Mouse (Mus musculus): ENCODE data around the gene B3gnt4. TPM values are rescaled to one million over a fixed set of nuclear protein-coding genes. Genes with fewer than 3 reads are reported as not detected.

The B3gnt4 gene
- not detected for total RNA-seq (2023)

GRCm38 (mm10) chr5:123510160-123510559 is at the start of gene B3gnt4:
Gene B3gnt4, plus strand, starts transcription at chr5:123510460.

DNA sequence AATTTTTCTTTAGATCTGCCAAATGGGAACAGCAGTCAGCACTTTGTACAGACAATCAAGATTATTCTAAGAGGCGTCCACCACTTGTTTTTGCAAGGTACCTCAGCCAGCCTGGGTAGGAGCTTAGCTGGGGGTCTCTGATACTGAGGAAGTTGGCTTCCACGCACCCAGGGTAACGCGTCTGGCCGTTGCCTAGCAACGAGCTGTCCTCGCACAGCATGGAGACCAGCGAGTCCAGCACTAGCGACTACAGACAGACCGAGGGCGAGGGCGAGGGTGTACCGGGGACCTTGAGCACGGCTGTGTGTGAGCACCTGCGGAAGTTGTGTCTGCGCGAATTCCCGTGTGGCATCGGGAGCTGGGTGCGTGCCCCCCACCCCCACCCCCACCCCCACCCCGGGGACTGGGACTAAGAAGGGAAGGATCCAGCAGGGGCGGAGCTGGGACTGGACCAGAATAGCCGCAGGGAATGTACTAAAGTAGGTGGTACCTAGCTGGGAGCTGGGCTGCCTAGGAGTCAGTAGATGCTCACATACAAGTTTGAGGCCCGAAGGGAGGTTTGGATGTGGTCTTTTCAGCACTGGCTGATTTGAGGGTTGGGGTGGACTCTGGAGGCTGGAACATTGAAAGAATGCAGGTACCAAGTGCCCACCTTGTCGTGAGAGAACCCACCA is 21.0 kb upstream of the B3gnt4 start, which contains the start of the genes Lrrc43 and Il31:
Gene Lrrc43, plus strand, starts transcription at position 194 of the 674 bp plus-strand sequence.
Gene Il31, minus strand, starts transcription at position 378 of the 674 bp plus-strand sequence.

GRCm38 (mm10) chr5:123523692-123524392 is 13.6 kb downstream of the B3gnt4 start, which contains the start of gene Diablo:
Gene Diablo, minus strand, starts transcription at chr5:123524176.

GRCm38 (mm10) chr5:123525281-123525680 is 15.0 kb downstream of the B3gnt4 start, which contains the start of gene Gm49027:
Gene Gm49027, minus strand, starts transcription at chr5:123525488.

Other genes starting within 250 kb of the B3gnt4 start
- 18.7 TPM for gene Bcl7a, start 166.6 kb upstream of the B3gnt4 start, total RNA-seq (2023)
- gene Mlxip, start 115.7 kb upstream of the B3gnt4 start, total RNA-seq (2023), result 97.0 TPM
- not detected for gene Lrrc43, start 21.2 kb upstream of the B3gnt4 start, total RNA-seq (2023)
- not detected for gene Il31, start 21.0 kb upstream of the B3gnt4 start, total RNA-seq (2023)
- gene Diablo, start 13.7 kb downstream of the B3gnt4 start, total RNA-seq (2023), result 51.0 TPM
- 6.0 TPM for gene Gm49027, start 15.0 kb downstream of the B3gnt4 start, total RNA-seq (2023)
- gene Vps33a, start 62.6 kb downstream of the B3gnt4 start, total RNA-seq (2023), result 40.0 TPM
- 120 TPM for gene Clip1, start 174.2 kb downstream of the B3gnt4 start, total RNA-seq (2023)
- 71.2 TPM for gene Zcchc8, start 210.6 kb downstream of the B3gnt4 start, total RNA-seq (2023)
- gene Rsrc2, start 239.0 kb downstream of the B3gnt4 start, total RNA-seq (2023), result 265 TPM
- 1.8 TPM for gene Kntc1, start 239.3 kb downstream of the B3gnt4 start, total RNA-seq (2023)